Mouse (Mus musculus): ENCODE data around the gene Galr3.

DNA sequence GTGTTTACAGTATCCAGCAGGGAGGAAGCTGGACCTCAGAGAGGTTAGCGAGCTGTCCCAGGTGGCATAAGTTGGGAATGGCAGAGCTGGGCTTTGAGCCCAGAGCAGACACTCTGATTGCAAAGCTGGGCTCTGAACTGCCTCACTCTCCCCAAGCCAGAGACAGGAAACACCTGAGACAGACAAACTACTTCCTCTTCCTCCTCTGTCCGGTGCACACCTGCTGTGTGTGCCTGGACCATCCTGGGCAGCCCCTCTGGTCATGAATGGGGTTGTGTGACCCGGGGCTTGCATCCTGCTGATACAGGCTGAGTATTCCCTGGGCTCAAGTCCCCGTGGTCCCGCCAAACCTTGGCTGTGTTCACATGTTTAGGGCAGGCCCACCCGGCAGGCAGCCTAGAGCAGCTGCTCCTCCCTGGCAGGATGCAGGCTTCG lies 41.3 kb upstream of the Galr3 start:
- no peak for TF ChIP-seq EP300 (optimal IDR thresholded peaks at IDR 0.05)
- TF ChIP-seq CTCF (IDR thresholded peaks at IDR 0.05; ENCODE audit: low read depth): no peak

All from stomach, postnatal 0 days (tissue).